Mouse (Mus musculus) gastrocnemius, postnatal 36 days (tissue): ENCODE results near the gene Gpr37l1. TPM values are rescaled to one million over a fixed set of nuclear protein-coding genes. Genes with fewer than 3 reads are reported as not detected.
A peak's percentile ranks its signal among the peaks of the same experiment; 100 is the strongest.

Source experiments
- DNase-seq, 2 experiments: peaks; one replicate each; pipeline ENCODE4 v3.0.0; 2022
- intact Hi-C: fragments of 180-260 bp; cut with DNase I; formaldehyde crosslinking; loops from one replicate; pipeline ENCODE4 v1.15.1; 2025
- total RNA-seq, 2 experiments: library from RNA; stranded (reverse); gene quantifications; 2 replicates each; pipeline ENCODE4 v1.2.3; 2021

Gpr37l1 gene
- total RNA-seq, 2 experiments from 2014 or later = 0.26 to 0.42 TPM

DNA sequence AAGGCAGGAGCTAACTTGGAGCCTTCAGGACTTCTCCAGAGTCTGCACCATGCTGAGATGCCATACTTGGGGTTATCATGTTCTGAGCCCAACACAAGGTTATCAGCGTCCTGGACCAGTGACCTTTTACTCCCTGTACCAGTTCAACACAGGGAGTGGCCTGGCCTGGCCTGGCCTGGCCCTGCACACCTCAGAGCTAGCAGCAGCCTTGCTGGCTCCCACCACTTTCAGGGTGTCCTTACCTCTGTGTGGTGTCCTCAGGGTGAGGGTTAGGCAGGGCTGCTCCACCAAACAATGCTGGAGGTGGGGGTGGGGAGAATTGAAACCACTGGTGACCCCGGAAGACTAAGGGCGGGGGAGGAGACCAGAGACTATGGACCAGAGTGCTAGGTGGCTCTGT is 15.5 kb upstream of the Gpr37l1 start:
- no peak for DNase-seq
- intact Hi-C loops = no loop called here

DNA sequence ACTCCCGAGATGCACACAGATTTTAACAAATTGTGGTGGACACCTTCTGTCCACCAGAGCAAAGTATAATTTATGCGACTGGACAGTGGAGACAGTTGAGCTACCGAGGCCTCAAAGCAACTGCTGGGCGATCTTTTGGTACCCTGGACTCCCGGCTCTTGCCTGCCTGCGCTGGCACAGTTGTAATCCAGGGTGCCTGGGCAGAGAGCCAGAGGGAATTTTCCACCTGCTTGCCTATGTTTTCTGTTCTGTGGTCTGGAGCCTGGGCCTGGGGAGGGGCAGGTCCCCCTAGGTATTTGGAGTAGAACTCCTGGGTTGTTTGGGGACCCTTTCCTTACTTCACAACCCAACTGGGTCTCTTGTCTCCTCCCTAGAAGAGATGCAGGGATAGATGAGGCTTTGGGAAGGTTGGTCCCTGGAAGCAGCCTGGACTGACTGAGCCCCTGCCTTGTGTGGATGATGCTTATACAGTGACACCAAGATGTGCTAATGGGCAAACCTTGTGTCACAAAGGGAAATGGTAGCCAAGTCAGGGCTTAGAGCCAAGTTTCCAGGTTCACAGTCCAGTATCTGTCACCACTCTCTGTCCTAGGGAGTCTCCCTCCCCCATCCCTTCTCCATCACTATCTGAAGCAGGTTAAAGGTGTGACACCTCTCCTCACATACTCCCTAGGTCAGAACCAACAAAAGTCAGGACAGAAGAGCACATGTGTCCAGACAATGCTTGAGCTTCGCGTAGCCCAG is 14.6 kb upstream of the Gpr37l1 start:
- intact Hi-C loops = no loop called here
- DNase-seq = no peak

DNA sequence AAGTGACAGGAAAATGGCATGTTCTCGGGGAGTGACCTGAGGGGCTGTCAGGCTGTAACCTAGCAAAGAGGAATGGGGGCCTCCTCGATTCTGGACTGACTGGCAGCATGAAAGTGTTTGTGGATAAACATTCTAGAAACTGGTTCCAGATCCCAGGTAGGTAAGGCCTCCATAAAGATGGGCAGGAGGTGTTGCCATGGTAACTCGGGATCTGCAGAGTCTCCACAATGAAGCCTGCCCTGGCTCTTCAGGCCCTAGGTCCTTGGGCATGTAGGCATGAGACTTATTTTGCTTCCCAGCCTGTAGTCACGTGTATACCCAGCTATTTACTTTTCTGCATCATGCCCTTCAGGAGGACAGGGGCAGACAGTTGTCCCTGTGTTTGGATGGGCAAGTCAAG is 13.8 kb upstream of the Gpr37l1 start:
- intact Hi-C loops = no loop called here
- DNase-seq = no peak

DNA sequence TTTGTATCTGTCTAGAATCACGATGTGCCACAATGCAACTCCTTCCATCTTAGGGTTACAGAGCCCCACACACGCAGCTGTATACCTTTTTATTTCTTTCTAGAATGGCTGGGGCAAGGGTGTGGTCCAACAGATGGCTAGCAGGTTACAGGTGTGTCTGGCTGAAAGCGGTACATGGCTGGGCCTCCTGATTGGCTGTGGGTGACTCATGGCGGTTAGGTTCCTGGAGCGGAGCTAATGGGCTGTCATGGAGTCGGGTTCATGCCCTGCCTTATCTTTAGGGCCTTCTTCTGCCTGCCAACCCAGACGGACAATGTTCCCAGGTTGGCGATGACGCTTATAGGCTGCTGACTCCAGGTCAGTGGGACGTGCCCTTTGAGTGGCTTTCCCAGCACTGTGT is 13.3 kb upstream of the Gpr37l1 start:
- intact Hi-C loops = no loop called here

DNA sequence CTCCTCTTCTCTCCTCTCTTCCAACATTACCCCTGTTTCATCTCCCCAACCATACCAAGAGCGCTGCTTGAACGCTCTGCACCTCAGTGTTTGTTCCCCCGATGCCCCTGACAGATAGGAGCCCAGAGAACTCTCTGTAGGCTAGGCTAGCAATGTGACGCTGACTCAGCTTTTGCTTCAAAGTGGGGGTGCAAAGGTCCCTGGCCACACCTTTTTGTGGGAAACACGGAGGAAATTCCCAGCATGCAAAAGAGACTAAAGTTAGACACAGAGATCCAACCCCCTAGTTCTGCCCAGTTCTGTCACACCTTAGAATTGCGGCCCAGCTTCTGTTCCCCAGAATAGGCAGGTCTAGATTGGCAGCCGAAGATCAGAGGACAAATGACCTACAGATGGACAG is 11.4 kb upstream of the Gpr37l1 start:
- DNase-seq = no peak
- intact Hi-C loops = no loop called here

More for the DNA sequence above, 13.3 kb upstream of the Gpr37l1 start:
- DNase-seq = no peak

DNA sequence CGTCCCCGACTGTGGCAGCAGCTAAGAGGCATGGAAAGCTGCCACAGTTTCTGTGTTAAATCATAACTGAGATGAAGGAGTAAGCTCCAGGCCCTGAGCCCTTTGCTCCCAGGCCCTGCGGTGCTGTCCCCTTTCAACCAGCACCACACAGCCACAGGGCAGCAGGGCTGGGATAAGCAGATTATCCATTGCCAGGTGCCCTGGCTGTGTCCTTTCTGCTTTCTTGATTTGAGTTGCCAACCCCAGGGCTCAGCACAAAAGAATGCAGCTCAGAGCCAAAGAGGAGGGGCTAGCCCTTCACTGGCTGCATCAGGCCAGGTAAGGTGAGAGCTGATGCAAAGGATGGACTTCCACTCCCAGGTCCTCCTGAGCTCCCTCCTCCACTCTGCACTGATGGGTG is 10.2 kb upstream of the Gpr37l1 start:
- intact Hi-C loops = no loop called here
- no peak for DNase-seq

DNA sequence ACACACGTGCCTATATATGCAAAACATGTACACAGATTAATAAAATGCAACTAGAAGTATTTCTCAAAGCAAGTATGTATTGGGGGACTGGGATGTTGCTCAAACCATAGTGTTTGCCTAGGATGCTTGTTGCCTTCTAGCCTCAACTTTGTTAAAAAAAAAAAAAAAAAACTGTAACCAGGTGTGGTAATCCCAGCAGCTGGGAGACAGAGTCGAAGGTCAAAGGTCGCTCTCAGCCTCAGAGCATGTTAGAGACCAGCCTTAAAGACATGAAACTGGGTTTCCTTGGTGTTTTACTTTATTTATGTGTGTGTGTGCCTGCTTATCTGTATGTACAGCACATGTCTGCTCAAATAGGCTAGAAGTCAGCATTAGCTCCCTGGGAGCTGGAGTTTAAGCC is 7.7 kb upstream of the Gpr37l1 start:
- no peak for DNase-seq
- intact Hi-C loops = no loop called here

DNA sequence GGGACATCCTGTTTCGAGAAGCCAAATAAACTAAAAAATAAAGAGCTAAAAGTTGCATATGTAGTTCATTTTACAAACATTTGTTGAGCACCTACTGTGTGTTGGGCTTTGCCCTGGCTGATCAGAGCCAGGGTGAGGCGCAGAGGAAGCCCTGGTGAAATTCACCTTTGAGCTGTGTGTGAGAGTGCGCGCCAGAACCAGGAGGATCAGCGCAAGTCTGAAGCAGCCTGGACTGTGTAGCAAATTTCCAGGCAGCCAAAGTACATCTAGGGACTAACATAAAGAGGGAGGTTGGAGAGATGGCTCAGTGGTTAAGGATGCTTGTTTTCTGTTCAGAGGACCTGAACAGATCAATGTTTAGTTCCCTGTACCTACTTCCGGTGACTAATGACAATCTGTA is 5.8 kb upstream of the Gpr37l1 start:
- intact Hi-C loops = no loop called here

DNA sequence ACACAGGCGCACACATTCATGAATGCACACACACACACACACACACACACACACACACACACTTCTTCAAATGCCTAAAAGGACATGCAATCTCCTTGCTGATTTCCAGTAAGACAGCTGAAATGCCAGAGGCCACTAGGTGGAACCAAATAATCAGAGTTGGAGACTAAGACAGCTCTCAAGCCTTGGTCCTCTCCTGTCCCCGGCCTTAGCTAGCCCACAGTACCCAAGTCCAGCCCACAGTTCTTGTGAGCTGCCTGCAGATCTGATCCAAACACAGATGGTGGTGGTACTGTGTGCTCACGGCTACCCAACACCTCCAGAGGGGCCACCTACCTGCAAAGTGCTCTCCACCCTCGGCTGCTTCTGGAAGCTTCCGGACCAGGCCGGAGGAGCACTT is 4.5 kb upstream of the Gpr37l1 start:
- peak in 1 of 2 experiments; percentile 50 for DNase-seq
- intact Hi-C loops = loop anchor here (1.0 kb wide), 2 partner anchors 87 to 194 kb away; no protein-coding TSS in a partner anchor

More for the DNA sequence above, 5.8 kb upstream of the Gpr37l1 start:
- no peak for DNase-seq

DNA sequence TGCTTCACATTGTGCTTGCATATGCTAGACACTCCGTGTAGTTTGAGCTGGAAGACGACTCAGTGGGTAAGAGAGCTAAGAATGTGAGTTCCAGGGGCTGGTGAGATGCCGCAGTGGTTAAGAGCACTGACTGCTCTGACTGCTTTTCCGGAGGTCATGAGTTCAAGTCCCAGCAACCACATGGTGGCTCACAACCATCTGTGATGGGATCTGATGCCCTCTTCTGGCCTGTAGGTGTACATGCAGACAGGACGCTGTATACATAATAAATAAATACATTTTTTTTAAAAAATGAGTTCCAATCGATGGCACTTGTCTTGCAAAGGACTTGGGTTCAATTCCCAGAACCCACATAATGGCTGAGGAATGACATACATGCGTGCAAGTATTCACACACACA is 3.7 kb upstream of the Gpr37l1 start:
- DNase-seq = no peak
- intact Hi-C loops = no loop called here

DNA sequence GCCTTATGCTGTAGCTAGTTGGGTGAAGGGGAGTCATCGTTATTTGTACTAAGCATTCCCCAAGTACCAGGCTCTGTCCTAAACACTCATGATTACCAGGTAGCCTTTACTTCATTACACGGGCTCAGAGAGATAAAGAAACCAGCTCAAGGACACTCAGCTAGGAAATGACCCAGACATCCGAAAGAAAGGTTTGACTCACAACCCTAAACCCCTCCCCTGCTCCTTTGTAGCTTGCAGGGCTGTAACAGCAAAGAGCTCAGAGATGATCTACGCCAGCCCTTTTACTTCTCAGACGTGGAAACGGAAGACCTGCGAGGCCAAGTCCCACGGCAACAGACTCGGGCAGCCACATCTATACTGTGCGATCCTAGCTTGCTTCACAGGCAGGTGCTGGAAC is 2.8 kb upstream of the Gpr37l1 start:
- DNase-seq = no peak
- intact Hi-C loops = no loop called here

DNA sequence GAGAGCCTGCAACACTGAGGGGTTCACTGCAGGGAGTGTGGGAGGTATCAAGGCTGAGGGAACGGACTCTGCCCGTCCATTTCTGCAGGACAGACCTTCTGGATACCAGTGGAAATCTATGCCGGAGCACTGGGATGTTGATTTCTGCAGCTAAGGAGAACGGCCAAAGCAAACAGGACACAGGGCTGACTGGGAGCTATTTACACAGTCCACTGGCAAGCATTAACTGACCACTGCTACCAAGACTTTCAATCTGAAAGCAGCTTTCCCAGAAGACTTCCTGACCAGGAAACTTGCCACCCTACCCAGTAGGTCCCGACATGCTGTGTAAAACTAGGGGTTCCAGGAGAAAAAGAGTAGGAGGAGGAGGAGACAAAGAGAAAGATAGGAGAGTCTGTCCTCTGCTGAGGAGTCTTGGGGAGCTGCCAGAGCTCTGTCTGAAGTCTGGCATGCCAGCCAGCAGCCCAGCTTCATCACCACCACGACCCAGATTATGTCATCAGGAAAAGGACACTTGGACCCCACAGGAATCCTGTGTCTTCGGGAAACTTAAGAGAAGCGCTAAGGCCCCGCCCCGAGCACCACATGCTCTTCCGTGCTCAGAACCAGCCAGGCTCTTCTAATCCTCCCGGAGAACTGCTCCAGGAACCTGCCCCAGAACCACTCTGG is 2.2 kb upstream of the Gpr37l1 start:
- intact Hi-C loops = no loop called here
- DNase-seq = no peak

DNA sequence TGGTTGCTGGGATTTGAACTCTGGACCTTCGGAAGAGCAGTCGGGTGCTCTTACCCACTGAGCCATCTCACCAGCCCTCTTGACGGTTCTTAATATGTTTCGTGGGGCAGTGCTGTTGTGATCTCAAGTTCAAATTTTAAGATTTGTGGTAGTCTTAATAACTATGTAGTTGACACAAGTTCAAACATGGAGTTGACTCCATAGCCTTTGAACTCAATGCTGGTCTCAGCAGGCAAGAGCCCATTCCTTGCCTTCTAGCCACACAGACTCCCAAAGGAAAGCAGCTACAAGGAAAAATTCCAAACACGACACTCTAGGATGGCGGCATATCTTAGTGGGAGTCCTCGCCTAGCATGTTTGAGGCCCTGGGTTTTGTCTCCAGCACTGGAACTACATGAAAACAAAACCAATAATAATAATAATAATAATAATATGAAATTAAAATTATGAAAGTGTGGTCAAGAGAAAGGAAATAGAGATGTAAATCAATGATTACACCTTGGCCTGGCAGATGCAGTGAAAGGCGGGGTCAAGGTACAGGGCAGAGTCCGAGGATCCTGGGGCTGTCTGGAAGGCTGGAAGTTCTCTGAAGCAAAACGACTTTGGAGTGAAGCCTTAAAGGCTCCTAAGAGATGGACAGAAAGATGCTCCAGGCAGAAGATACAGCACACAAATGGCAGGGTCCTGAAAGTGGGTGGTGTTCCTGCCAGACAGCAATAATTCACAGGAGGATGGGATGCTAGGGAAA is 1.1 kb upstream of the Gpr37l1 start:
- DNase-seq = no peak
- intact Hi-C loops = no loop called here

DNA sequence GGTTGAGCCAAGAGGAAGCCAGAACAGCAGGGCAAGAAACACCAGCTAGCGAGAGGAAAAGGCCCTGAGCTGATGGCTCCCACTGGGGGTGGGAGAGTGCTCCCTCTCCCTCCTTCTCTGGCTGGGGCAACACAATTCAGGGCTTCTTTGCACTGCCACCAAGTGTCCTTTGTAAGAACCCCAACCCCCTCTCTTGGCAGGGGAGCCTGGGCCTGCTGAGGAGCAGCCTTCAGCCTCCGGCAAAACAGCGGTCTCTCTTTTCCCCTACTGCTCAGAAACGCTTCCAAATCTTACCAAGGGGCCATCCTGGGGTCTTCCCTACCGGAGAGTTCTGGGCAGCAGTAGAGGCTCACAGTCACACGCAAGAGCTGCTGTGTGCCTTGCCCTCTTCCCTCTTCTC is 4.8 kb downstream of the Gpr37l1 start:
- intact Hi-C loops = no loop called here
- DNase-seq = no peak

DNA sequence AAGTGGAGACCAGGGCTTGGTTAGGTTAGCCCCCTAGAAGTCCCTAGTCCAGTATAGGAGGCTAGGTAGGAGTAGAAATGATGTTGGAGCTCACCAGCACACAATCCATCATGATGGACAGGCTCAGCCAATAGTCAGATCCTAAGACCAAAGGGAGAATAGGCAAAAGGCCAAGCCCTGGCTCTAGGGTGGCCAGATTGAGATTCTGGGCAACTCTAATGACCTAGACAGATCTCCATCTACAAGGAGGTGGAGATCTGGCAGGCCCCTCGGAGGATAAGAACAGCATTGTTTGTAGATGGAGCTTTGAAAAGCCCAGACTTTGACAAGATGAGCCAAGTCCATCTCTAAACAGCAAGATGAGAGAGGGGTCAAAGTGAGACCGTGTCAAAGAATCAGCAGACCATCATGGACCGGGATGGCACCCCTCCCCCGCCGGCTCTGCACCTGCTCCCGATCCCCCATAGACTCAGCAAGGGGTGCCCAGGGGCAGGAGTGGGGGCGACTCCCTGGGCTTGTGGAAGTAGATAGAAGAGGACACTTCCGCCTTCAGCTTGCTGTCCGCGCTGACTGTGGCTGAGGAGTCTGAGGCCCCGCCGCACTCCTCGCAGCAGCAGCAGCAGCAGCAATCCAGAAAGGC is 7.0 kb downstream of the Gpr37l1 start:
- no peak for DNase-seq
- intact Hi-C loops = no loop called here

DNA sequence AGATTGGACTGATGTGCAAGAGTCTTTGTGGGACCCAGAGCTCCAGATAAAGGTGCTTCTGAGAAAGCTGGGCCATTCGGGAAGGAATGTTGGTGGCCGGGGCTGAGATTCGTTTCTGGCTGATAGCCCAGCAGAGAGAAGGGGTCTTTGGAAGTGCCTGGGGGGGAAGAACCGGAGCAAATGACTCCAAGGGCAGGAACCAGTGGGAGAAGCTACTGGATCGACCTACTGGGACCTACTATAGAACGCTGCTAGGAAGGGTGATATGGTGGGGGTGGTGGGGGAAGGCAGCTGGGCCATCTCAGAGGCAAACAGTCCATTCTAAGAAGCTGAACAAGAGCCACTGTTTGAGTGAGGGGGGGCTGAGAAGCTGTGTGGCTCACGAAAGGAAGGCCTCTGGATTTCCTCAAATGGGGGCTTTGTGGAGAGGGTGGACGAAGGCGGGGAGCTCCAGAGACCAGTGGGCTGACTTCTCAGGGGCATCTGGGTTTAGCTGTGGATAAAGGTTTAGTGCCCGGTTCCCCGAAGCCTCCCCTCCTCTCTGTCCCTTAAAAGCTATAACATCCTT is 7.8 kb downstream of the Gpr37l1 start:
- intact Hi-C loops = no loop called here
- DNase-seq = no peak

DNA sequence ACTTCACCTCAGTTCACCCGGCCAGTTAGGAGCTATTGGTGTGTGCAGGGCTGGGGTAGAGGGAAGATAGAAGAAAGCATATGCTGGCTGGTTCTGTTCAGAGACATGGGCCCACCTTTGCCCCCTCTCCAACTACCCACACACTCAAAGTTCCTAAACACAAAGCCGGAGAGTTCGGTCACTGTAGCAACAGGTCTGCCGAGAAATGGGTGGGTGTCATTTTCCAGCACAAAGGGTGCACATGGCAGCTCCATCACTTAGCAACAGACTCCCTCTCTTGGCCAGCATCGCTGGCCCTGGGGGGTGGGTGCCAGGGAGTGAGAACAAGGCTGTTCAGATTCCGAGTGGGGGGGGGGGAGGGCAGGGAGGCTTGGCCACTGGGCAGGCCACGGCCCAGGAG is 8.4 kb downstream of the Gpr37l1 start:
- intact Hi-C loops = no loop called here
- DNase-seq = no peak

DNA sequence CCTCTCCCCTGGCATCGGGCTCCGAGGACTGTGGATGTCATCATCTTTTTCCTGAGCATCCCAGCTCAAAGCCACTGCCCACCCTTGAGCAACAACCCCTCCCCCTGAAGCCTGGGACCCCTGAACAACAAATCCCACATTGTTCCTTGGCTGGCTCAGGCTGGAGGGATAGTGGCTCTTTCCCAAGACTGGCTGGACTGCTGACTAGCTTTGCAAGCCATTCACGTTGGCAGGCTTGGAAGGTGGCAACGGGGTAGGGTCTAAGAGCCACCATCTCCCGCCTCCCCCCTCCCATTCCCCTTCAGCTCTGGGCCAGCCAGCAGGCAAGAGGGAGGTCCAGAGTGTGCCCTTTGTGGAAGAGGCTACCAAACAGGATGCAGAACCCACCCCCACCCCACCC is 8.8 kb downstream of the Gpr37l1 start:
- intact Hi-C loops = no loop called here

DNA sequence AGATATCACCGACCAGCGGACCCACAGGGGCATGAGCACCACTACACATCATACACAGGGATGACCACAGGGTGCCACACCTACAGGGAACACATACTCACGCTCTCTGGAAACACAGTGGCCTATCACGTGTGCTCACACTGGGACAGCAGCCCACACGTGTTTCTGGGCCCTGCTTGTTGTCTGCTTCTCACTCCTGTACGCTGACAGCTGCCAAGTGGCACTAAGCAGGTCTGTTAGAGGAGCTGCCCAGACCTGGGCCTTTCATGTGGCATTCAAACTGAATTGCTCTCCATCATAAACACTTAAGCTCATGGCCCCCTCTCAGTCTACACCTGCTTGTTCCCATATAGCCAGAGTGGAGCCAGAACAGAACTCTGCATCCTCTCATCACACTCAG is 11.2 kb downstream of the Gpr37l1 start:
- intact Hi-C loops = no loop called here
- no peak for DNase-seq

More for the DNA sequence above, 8.8 kb downstream of the Gpr37l1 start:
- DNase-seq = no peak

DNA sequence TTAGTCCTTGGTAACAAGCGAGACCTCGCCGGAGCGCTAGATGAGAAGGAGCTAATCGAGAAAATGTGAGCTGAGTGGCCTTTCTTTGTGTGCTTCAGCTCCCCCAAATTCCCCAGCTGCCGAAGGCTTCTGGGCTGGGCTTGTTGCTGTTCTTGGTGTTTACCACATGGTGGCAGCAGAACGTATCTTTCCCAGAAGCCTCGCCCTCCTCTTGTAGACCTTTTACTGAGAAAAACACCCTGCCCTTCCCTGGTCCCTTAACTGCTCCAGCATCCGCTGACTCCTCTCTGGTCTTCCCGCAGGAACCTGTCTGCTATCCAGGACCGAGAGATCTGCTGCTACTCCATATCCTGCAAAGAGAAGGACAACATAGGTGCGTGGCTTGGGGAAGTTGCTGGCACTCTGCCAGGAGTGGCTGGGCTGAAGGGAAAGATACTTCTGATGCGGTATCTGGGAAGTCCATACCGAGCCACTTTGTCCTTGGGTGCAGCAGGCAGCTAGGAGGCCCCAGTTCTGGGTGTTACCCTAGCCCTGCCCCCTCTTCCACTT is 13.0 kb downstream of the Gpr37l1 start:
- intact Hi-C loops = no loop called here
- peak; percentile 43 to 74 for DNase-seq
